Mouse (Mus musculus) lung, embryonic 16.5 days (tissue): Measurements from ENCODE around the gene Gpn3. TPM values are rescaled to one million over a fixed set of nuclear protein-coding genes. Genes with fewer than 3 reads are reported as not detected.

ENCODE experiments used
- ATAC-seq: fragments of 200-750 bp; cut with Nextera tagmentation; 2 replicates; pipeline ENCODE4 v1.8.0; 2017; ENCODE audit warnings: low read depth, mild to moderate bottlenecking, moderate library complexity
- H3K27ac ChIP-seq: fragments of 300-500 bp; sonication (generic); 2 replicates; pipeline ENCODE4 v1.5.1; 2014; ENCODE audit warnings: mild to moderate bottlenecking, control low read depth, low read length
- H3K27me3 ChIP-seq: fragments of 300-500 bp; sonication (generic); 2 replicates; pipeline ENCODE4 v1.6.1; 2014; ENCODE audit warnings: low read depth, low read length, mixed read lengths; ENCODE audit not compliant: control insufficient read depth, insufficient read depth
- H3K36me3 ChIP-seq: fragments of 300-500 bp; sonication (generic); 2 replicates; pipeline ENCODE4 v1.6.1; 2014; ENCODE audit warnings: low read length; ENCODE audit not compliant: control insufficient read depth, insufficient read depth
- H3K4me1 ChIP-seq: fragments of 300-500 bp; sonication (generic); replicated peaks from 2 replicates; pipeline ENCODE4 v1.6.1; 2014; ENCODE audit warnings: low read length, mixed read lengths; ENCODE audit not compliant: control insufficient read depth, insufficient read depth
- H3K4me2 ChIP-seq: fragments of 300-500 bp; sonication (generic); 2 replicates; pipeline ENCODE4 v1.6.1; 2014; ENCODE audit warnings: low read depth, low read length, control low read depth
- H3K4me3 ChIP-seq: fragments of 300-500 bp; sonication (generic); 2 replicates; pipeline ENCODE4 v1.5.1; 2014; ENCODE audit warnings: mild to moderate bottlenecking, low read length, control low read depth
- H3K9ac ChIP-seq: fragments of 300-500 bp; sonication (generic); 2 replicates; pipeline ENCODE4 v1.6.1; 2014; ENCODE audit warnings: low read length, control low read depth
- H3K9me3 ChIP-seq: fragments of 300-500 bp; sonication (generic); 2 replicates; pipeline ENCODE4 v1.6.1; 2016; ENCODE audit warnings: low read length; ENCODE audit not compliant: control insufficient read depth
- WGBS: fragments of 180-500 bp; shearing (Covaris S2); extraction: QIAGEN DNeasy Blood & Tissue Kit; methylation state at CpG from one replicate; pipeline ENCODE4 v1.1.7; 2014; 5-methylcytosine and 5-hydroxymethylcytosine counted together
- polyA plus RNA-seq: library from polyadenylated mRNA; unstranded; fragments of >200 nt; fragmentation: Nextera tagmentation; extraction: Ambion mirVana; gene quantifications from 2 replicates; pipeline ENCODE4 v1.2.1, GENCODE M21; 2015

Gene Gpn3
- polyA plus RNA-seq, result 76.2 and 76.8 TPM in 2 replicates

GRCm38 (mm10) chr5:122371591-122372191, at the start of gene Gpn3:
TSS of gene Gpn3 (plus strand) at chr5:122371876.
- peak within 1 kb of the TSS; percentile 95 for H3K27ac ChIP-seq
- H3K4me1 ChIP-seq, result peaks cover 11% of the 10 kb centered on the region; the same call in 1 of the 2 replicates
- H3K9me3 ChIP-seq, result no peaks in the 10 kb centered on the region
- WGBS, result under 1% methylated on average over 31 of the region's 46 CpGs
- H3K4me2 ChIP-seq, result peak within 1 kb of the TSS; percentile 78
- H3K36me3 ChIP-seq, result peaks cover 21% of the 10 kb centered on the region
- H3K27me3 ChIP-seq, result no peaks in the 10 kb centered on the region
- H3K9ac ChIP-seq, result peak within 1 kb of the TSS; percentile 89
- peak within 1 kb of the TSS; percentile 81 for H3K4me3 ChIP-seq
- peak; percentile 69 for ATAC-seq

- H3K4me1 ChIP-seq, result peaks cover 6% of the 10 kb centered on the region
- 68% methylated on average over 8 of the region's 8 CpGs for WGBS
- no peak overlapping the region for H3K27ac ChIP-seq
- ATAC-seq, result no peak
- no peak overlapping the region for H3K4me3 ChIP-seq
- no peaks in the 10 kb centered on the region for H3K9me3 ChIP-seq
- H3K27me3 ChIP-seq, result no peaks in the 10 kb centered on the region
- no peak overlapping the region for H3K4me2 ChIP-seq
- peaks cover 22% of the 10 kb centered on the region for H3K36me3 ChIP-seq
- no peak overlapping the region for H3K9ac ChIP-seq
These were observed 48.2 kb upstream of the Gpn3 start for GRCm38 (mm10) chr5:122323523-122323922.

DNA sequence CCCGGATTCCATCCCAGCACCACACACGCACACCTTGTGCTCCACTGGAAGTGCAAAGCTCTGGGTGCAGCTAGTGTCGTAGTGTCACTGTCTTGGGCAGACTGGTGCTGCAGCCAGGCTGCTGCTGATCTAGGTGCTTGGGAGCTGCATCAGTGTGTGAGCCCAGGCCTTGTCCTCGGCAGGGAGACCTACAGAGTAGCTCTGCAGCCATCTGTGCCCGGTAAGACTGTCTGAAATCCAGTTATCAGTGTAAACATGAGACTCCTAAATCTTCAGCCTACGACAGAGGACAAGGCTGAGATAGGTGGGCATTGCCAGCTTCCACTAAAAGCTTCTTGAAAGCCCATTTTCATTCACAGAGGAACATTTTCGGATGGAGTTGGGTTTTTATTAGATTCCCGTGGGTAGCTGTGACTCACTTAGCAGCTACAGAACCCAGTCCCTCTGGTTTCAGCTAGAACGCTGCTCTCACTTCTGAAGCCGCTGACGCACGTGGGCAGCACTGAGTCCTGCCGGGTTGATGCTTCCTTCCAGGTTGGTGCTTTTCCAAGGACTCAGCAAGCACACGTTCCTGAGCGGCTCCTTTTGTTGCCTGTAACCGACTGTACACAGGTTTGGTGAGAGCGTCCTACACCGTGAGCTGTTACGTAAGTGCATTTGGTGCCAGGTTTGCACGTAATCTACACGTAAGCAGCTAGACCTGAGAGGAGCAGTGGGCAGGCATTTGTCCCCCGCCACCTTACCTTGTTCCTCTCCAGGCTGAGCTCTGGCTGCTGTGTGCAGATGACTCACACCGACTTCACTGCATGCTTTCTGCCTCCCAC, 46.9 kb upstream of the Gpn3 start:
- WGBS, result 81% methylated on average over 23 of the region's 23 CpGs
- no peak overlapping the region for H3K9ac ChIP-seq
- H3K36me3 ChIP-seq, result peaks cover 18% of the 10 kb centered on the region

GRCm38 (mm10) chr5:122325477-122325876, 46.2 kb upstream of the Gpn3 start:
- Histone ChIP-seq H3K4me1 (no peaks in the 10 kb centered on the region), H3K36me3 (peaks cover 18% of the 10 kb centered on the region), H3K27ac (no peak overlapping the region), H3K4me2 (no peak overlapping the region), H3K4me3 (no peak overlapping the region), H3K27me3 (no peaks in the 10 kb centered on the region), H3K9me3 (no peaks in the 10 kb centered on the region), H3K9ac (no peak overlapping the region)
- no peak for ATAC-seq
- 88% methylated on average over 8 of the region's 8 CpGs for WGBS

More for the DNA sequence above, 46.9 kb upstream of the Gpn3 start:
- H3K4me3 ChIP-seq, result no peak overlapping the region
- H3K9me3 ChIP-seq, result no peaks in the 10 kb centered on the region
- peaks cover 2% of the 10 kb centered on the region; the same call in 1 of the 2 replicates for H3K4me1 ChIP-seq
- no peak for ATAC-seq
- H3K4me2 ChIP-seq, result no peak overlapping the region
- no peaks in the 10 kb centered on the region for H3K27me3 ChIP-seq
- H3K27ac ChIP-seq, result no peak overlapping the region

DNA sequence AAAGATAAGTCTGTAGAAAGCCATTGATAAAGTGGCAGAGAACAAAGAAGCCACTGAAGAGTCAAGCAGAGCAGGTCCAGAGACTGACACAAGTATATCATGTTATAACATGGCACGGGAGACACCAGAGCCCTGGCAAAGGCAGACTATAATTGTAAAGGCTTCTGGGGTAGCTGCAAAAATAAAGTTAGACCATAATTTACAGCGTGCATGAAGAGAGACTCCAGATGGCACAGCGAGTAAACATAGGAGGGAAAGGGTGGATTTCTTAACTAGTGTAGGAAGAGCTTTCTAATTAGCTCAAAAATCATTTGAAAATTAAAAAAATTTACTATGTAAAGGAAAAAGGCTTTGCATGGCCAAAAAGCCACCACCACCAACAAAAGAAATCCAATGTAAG, 44.4 kb upstream of the Gpn3 start:
- no peak for ATAC-seq
- Histone ChIP-seq H3K4me2 (no peak overlapping the region), H3K36me3 (peaks cover 7% of the 10 kb centered on the region), H3K27ac (no peak overlapping the region), H3K27me3 (no peaks in the 10 kb centered on the region), H3K9me3 (no peaks in the 10 kb centered on the region), H3K9ac (no peak overlapping the region), H3K4me1 (no peaks in the 10 kb centered on the region), H3K4me3 (no peak overlapping the region)
- 73% methylated on average over 3 of the region's 3 CpGs for WGBS

GRCm38 (mm10) chr5:122330269-122330668, 41.4 kb upstream of the Gpn3 start:
- Histone ChIP-seq H3K4me1 (no peaks in the 10 kb centered on the region), H3K4me3 (no peak overlapping the region), H3K9ac (no peak overlapping the region), H3K36me3 (peaks cover 3% of the 10 kb centered on the region; the same call in 1 of the 2 replicates), H3K4me2 (no peak overlapping the region), H3K27me3 (no peaks in the 10 kb centered on the region), H3K9me3 (no peaks in the 10 kb centered on the region), H3K27ac (no peak overlapping the region)
- WGBS, result 79% methylated on average over 4 of the region's 4 CpGs
- no peak for ATAC-seq

DNA sequence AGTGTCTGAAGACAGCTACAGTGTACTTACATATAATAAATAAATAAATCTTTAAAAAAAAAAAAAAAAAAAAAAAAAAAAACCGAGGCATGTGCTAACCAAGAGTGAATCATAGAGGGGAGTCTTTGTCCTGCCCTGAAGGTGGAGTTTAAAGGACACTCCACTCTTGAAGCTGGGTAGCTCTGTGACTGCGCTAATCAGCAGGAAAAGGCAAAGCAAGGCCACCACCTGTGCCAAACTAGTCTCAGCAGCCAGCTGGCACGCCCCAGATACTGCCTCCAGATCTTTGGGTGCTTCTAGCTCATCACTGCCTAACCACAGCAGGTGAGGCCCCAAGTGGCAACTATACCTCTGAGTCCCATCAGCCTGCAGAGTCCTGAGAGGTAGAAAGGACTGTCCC, 37.0 kb upstream of the Gpn3 start:
- WGBS, result 63% methylated on average over 3 of the region's 3 CpGs
- H3K27me3 ChIP-seq, result no peaks in the 10 kb centered on the region
- no peak overlapping the region for H3K27ac ChIP-seq
- no peaks in the 10 kb centered on the region for H3K4me1 ChIP-seq
- no peak overlapping the region for H3K4me2 ChIP-seq
- no peaks in the 10 kb centered on the region for H3K9me3 ChIP-seq
- ATAC-seq, result no peak
- H3K4me3 ChIP-seq, result no peak overlapping the region
- no peak overlapping the region for H3K9ac ChIP-seq
- H3K36me3 ChIP-seq, result no peaks in the 10 kb centered on the region

DNA sequence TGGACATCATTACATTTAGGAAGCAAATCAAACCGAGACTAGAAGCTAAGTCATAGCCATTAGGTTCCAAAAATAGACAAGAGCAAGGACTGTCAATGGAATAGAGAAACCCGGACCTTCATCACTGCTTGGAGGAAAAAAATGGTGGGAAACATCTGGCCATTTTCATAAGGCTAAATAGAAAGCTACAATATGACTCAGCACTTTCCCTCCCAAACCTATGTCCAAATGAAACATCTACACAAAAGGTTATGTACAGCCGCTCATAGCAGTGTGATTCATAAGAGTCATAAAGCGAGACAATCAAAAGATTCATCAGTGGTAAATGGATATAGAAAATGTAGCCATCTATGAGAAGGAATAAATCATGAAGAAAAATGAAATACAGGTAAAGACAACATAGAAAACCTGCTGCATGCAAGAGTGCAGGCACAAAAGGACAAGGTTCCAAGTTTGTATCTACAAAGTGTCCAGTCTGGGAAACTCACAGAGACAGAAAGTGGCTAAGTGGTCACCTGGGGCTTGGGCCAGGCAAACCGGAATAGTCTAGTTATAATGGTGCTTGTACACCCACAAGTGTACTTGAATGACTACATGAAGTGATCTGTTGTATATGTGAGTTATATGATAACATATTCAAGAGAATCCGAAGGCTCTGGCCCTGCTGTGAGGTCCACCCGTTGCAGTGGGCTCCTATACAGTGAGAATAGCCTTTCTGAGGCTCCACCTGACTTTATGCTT, 35.0 kb upstream of the Gpn3 start:
- H3K9me3 ChIP-seq, result no peaks in the 10 kb centered on the region
- H3K27ac ChIP-seq, result no peak overlapping the region
- H3K27me3 ChIP-seq, result no peaks in the 10 kb centered on the region
- WGBS, result 72% methylated on average over 7 of the region's 7 CpGs
- no peak overlapping the region for H3K4me3 ChIP-seq
- no peaks in the 10 kb centered on the region for H3K4me1 ChIP-seq
- no peaks in the 10 kb centered on the region for H3K36me3 ChIP-seq
- no peak overlapping the region for H3K4me2 ChIP-seq
- H3K9ac ChIP-seq, result no peak overlapping the region
- ATAC-seq, result no peak

GRCm38 (mm10) chr5:122342874-122343273, 28.8 kb upstream of the Gpn3 start:
- no peak overlapping the region for H3K9ac ChIP-seq
- H3K4me2 ChIP-seq, result no peak overlapping the region
- no peaks in the 10 kb centered on the region for H3K9me3 ChIP-seq
- no peak for ATAC-seq
- no peaks in the 10 kb centered on the region for H3K36me3 ChIP-seq
- no peaks in the 10 kb centered on the region for H3K27me3 ChIP-seq
- no peaks in the 10 kb centered on the region for H3K4me1 ChIP-seq
- H3K4me3 ChIP-seq, result no peak overlapping the region
- 72% methylated on average over 1 of the region's 1 CpGs for WGBS
- no peak overlapping the region for H3K27ac ChIP-seq
